Mouse (Mus musculus) MEL (cell line): ENCODE measurements around the gene Smarca4. TPM values are rescaled to one million over a fixed set of nuclear protein-coding genes. Genes with fewer than 3 reads are reported as not detected.

Experiments used
- DNase-seq: peaks from one replicate; pipeline ENCODE4 v3.0.0; 2011; ENCODE audit warnings: low read depth, low spot score
- H3K27ac ChIP-seq: 2 replicates; pipeline ENCODE4 v1.5.1; 2012; ENCODE audit warnings: low read depth, mild to moderate bottlenecking, control low read depth, low read length, moderate library complexity; ENCODE audit not compliant: control insufficient read depth
- H3K27me3 ChIP-seq, 2 experiments: fragments of 150-350 bp in 1 of 2; sonication (generic) in 1 of 2; 2 replicates each; pipeline ENCODE4 v1.6.1; 2012; ENCODE audit warnings: low read length in 2 of 2, mild to moderate bottlenecking in 2 of 2, improper control_type of control experiment in 1 of 2, moderate library complexity in 1 of 2; ENCODE audit not compliant: insufficient read depth in 2 of 2, control insufficient read depth in 1 of 2
- H3K36me3 ChIP-seq, 2 experiments: 2 replicates each; pipeline ENCODE4 v1.6.1; 2012 to 2014; ENCODE audit warnings: low read length in 2 of 2, improper control_type of control experiment in 1 of 2, inconsistent platforms in 1 of 2, mild to moderate bottlenecking in 1 of 2; ENCODE audit not compliant: insufficient read depth in 2 of 2, control insufficient read depth in 1 of 2
- H3K4me1 ChIP-seq, 2 experiments: fragments of 150-350 bp in 1 of 2; sonication (generic) in 1 of 2; 2 replicates each; pipeline ENCODE4 v1.6.1; 2012; ENCODE audit warnings: low read length in 2 of 2, improper control_type of control experiment in 1 of 2, mild to moderate bottlenecking in 1 of 2; ENCODE audit not compliant: insufficient read depth in 2 of 2, control insufficient read depth in 1 of 2
- H3K4me3 ChIP-seq, 2 experiments: fragments of 150-350 bp in 1 of 2; sonication (generic) in 1 of 2; 2 replicates each; pipeline ENCODE4 v1.5.1; 2012; ENCODE audit warnings: low read depth in 2 of 2, low read length in 2 of 2, mild to moderate bottlenecking in 2 of 2, moderate library complexity in 2 of 2, control low read depth in 1 of 2, improper control_type of control experiment in 1 of 2; ENCODE audit not compliant: control insufficient read depth in 1 of 2, insufficient read depth in 1 of 2
- H3K79me2 ChIP-seq: 2 replicates; pipeline ENCODE4 v1.6.1; 2012; ENCODE audit warnings: mild to moderate bottlenecking, low read length, moderate library complexity; ENCODE audit not compliant: control insufficient read depth, poor library complexity, insufficient read depth
- H3K9ac ChIP-seq: 2 replicates; pipeline ENCODE4 v1.6.1; 2012; ENCODE audit warnings: low read depth, mild to moderate bottlenecking, control low read depth, low read length, moderate library complexity; ENCODE audit not compliant: control insufficient read depth, poor library complexity, severe bottlenecking
- H3K9me3 ChIP-seq: fragments of 150-350 bp; sonication (generic); replicated peaks from 2 replicates; pipeline ENCODE4 v1.6.1; 2012; ENCODE audit warnings: mild to moderate bottlenecking, low read length, improper control_type of control experiment, moderate library complexity; ENCODE audit not compliant: insufficient read depth
- CHD2 ChIP-seq: IDR thresholded peaks from 2 replicates; pipeline ENCODE4 v1.6.1; 2011; ENCODE audit warnings: low read length, improper control_type of control experiment
- CTCF ChIP-seq, 3 experiments: IDR thresholded peaks in 2 of 3; conservative IDR thresholded peaks in 1 of 3; 2 replicates each; pipeline ENCODE4 v1.5.1; 2011 to 2012; ENCODE audit warnings: low read length in 3 of 3, low read depth in 2 of 3, mild to moderate bottlenecking in 2 of 3, improper control_type of control experiment in 1 of 3, inconsistent platforms in 1 of 3, mixed read lengths in 1 of 3, moderate library complexity in 1 of 3; ENCODE audit not compliant: control insufficient read depth in 1 of 3, insufficient read depth in 1 of 3, poor library complexity in 1 of 3, severe bottlenecking in 1 of 3
- E2F4 ChIP-seq: IDR thresholded peaks from 2 replicates; pipeline ENCODE4 v1.6.1; 2011; ENCODE audit warnings: low read depth, low read length, improper control_type of control experiment, borderline replicate concordance
- JUND ChIP-seq: IDR thresholded peaks from 2 replicates; pipeline ENCODE4 v1.6.1; 2011; ENCODE audit warnings: low read depth, mild to moderate bottlenecking, improper control_type of control experiment, low read length
- KAT2A ChIP-seq: conservative IDR thresholded peaks from 2 replicates; pipeline ENCODE4 v1.6.1; 2012; ENCODE audit warnings: low read depth, low read length, improper control_type of control experiment, inconsistent platforms
- MAX ChIP-seq: IDR thresholded peaks from 2 replicates; pipeline ENCODE4 v1.6.1; 2011; ENCODE audit warnings: low read length, improper control_type of control experiment
- MAZ ChIP-seq: IDR thresholded peaks from 2 replicates; pipeline ENCODE4 v1.6.1; 2012; ENCODE audit warnings: low read depth, mild to moderate bottlenecking, inconsistent platforms, low read length, improper control_type of control experiment
- MYB ChIP-seq: IDR thresholded peaks from 2 replicates; pipeline ENCODE4 v1.6.1; 2011; ENCODE audit warnings: mild to moderate bottlenecking, low read depth, low read length, improper control_type of control experiment
- MYC ChIP-seq: IDR thresholded peaks from 2 replicates; pipeline ENCODE4 v1.6.1; 2011; ENCODE audit warnings: low read depth, mild to moderate bottlenecking, low read length, improper control_type of control experiment, moderate library complexity
- NELFE ChIP-seq: IDR thresholded peaks from 2 replicates; pipeline ENCODE4 v1.6.1; 2011; ENCODE audit warnings: low read depth, low read length, improper control_type of control experiment
- RAD21 ChIP-seq: IDR thresholded peaks from 2 replicates; pipeline ENCODE4 v1.6.1; 2011; ENCODE audit warnings: mild to moderate bottlenecking, low read depth, low read length, improper control_type of control experiment
- RCOR1 ChIP-seq: IDR thresholded peaks from 2 replicates; pipeline ENCODE4 v1.6.1; 2012; ENCODE audit warnings: low read depth, mild to moderate bottlenecking, inconsistent platforms, low read length, improper control_type of control experiment
- SIN3A ChIP-seq: IDR thresholded peaks from 2 replicates; pipeline ENCODE4 v1.6.1; 2012; ENCODE audit warnings: low read length, improper control_type of control experiment, inconsistent platforms
- SMC3 ChIP-seq: IDR thresholded peaks from 2 replicates; pipeline ENCODE4 v1.6.1; 2011; ENCODE audit warnings: low read depth, low read length, improper control_type of control experiment
- TBP ChIP-seq: IDR thresholded peaks from 2 replicates; pipeline ENCODE4 v1.8.0; 2011; ENCODE audit warnings: low read depth, low read length, improper control_type of control experiment
- ZMIZ1 ChIP-seq: IDR thresholded peaks from 2 replicates; pipeline ENCODE4 v1.6.1; 2012; ENCODE audit warnings: low read depth, mild to moderate bottlenecking, inconsistent platforms, low read length, improper control_type of control experiment, moderate library complexity
- ZNF384 ChIP-seq: IDR thresholded peaks from 2 replicates; pipeline ENCODE4 v1.6.1; 2012; ENCODE audit warnings: low read depth, mild to moderate bottlenecking, inconsistent platforms, low read length, improper control_type of control experiment
- polyA plus RNA-seq, 2 experiments: library from polyadenylated mRNA; stranded (reverse) in 1 of 2; unstranded in 1 of 2; fragments of >175 nt in 1 of 2; fragments of >200 nt in 1 of 2; gene quantifications; 2 replicates each; pipeline versions ENCODE4 v1.2.1 to v1.2.4; 2012; ENCODE audit warnings: low replicate concordance in 2 of 2, low read depth in 1 of 2; ENCODE audit not compliant: insufficient read length in 2 of 2, insufficient read depth in 1 of 2, missing spikeins in 1 of 2
- total RNA-seq: library from RNA; depleted of rRNA; stranded (reverse); fragments of 300-350 nt; gene quantifications from 2 replicates; pipeline ENCODE4 v1.2.3, GENCODE M21; 2012

Gene Smarca4
- total and polyA plus RNA-seq, 3 experiments: 71.4 to 381 (median 249) TPM

- Histone ChIP-seq H3K9ac (no peak overlapping the region), H3K4me3 (no peak overlapping the region), H3K27me3 (no peaks in the 10 kb centered on the region), H3K79me2 (no peaks in the 10 kb centered on the region), H3K36me3 (0 out of 4 replicates have a peak, but pooled peaks cover 0 to 2% of the 10 kb centered on the region in 2 experiments), H3K27ac (no peak overlapping the region), H3K9me3 (no peaks in the 10 kb centered on the region), H3K4me1 (peaks cover 5 to 8% of the 10 kb centered on the region in 2 experiments; a peak in 3 of 4 replicates)
- DNase-seq: peak; percentile 63
- 0 out of 2 replicates have a peak, but pooled peaks have one; percentile 29 for TF ChIP-seq SIN3A
- TF ChIP-seq MYC: peak; percentile 40; the same call in 1 of the 2 replicates
- TF ChIP-seq RCOR1: no peak
- peak; percentile 28; the same call in 1 of the 2 replicates for TF ChIP-seq SMC3
- TF ChIP-seq NELFE: no peak
- TF ChIP-seq CTCF (IDR thresholded peaks at IDR 0.05 in 2 of 3, conservative IDR thresholded peaks at IDR 0.05 in 1 of 3; ENCODE audit: control insufficient read depth in 1 of 3, insufficient read depth in 1 of 3, low read depth in 2 of 3, low read length in 3 of 3, poor library complexity in 1 of 3, severe bottlenecking in 1 of 3): peak in 2 of 3 experiments; percentile 51 to 56; a peak in 4 of 6 replicates
- TF ChIP-seq TBP: peak; percentile 81
Observed at GRCm38 (mm10) chr9:21604119-21604518, 11.8 kb upstream of the Smarca4 start.

GRCm38 (mm10) chr9:21605865-21606264, 10.1 kb upstream of the Smarca4 start:
- TF ChIP-seq JUND (no peak), NELFE (no peak), MAZ (no peak), ZMIZ1 (no peak), MAX (no peak), CHD2 (no peak), KAT2A (no peak), ZNF384 (no peak), MYB (no peak), E2F4 (no peak), MYC (no peak), RAD21 (no peak), SIN3A (no peak)
- 0 out of 4 replicates have a peak, but pooled peaks cover 0 to 2% of the 10 kb centered on the region in 2 experiments for H3K36me3 ChIP-seq
- H3K9ac ChIP-seq: no peak overlapping the region
- H3K27me3 ChIP-seq: no peaks in the 10 kb centered on the region
- H3K4me1 ChIP-seq: peaks cover 5 to 10% of the 10 kb centered on the region in 2 experiments; a peak in 3 of 4 replicates
- H3K79me2 ChIP-seq: no peaks in the 10 kb centered on the region
- no peak overlapping the region for H3K4me3 ChIP-seq
- H3K27ac ChIP-seq: no peak overlapping the region
- DNase-seq: no peak
- no peaks in the 10 kb centered on the region for H3K9me3 ChIP-seq
